Mouse (Mus musculus) heart, postnatal 36 days (tissue): Measurements from ENCODE around the gene Gm11595. TPM values are rescaled to one million over a fixed set of nuclear protein-coding genes. Genes with fewer than 3 reads are reported as not detected.
"Not testable (repeated sequence)": the region's sequence is repeated elsewhere in the genome, so short reads cannot be mapped to it uniquely, and the experiment has no call there.

ENCODE experiments used
- DNase-seq, 2 experiments: peaks; one replicate each; pipeline ENCODE4 v3.0.0; 2021 to 2022
- intact Hi-C: fragments of 180-260 bp; cut with DNase I; formaldehyde crosslinking; loops from one replicate; pipeline ENCODE4 v1.15.1; 2025
- total RNA-seq, 2 experiments: library from RNA; stranded (reverse); gene quantifications; 2 replicates each; pipeline ENCODE4 v1.2.3; 2021

The Gm11595 gene
- not detected for total RNA-seq

DNA sequence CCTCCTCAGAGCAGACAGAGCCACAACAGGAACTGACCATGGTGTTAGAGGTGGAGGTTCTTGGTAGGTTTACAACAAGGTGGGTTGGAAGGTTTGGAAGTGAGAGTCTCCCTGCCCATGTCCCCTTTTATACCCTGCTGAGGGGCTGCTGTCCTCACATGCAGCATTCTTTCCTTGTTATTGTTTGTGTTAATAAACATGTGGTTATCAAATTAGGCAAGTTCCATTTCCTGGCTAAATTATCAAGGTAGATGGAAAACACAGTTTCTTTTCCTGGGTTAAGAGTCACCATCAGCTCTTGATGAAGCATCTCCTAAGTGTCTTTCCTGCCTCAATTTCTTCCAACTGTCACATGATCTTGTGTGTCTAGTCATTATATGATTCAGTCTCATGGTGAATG lies at the start of gene Gm11595:
Gene Gm11595 (minus strand): TSS at position 101 of the 400 bp plus-strand sequence.
- DNase-seq, intact Hi-C loops: not testable (repeated sequence)

DNA sequence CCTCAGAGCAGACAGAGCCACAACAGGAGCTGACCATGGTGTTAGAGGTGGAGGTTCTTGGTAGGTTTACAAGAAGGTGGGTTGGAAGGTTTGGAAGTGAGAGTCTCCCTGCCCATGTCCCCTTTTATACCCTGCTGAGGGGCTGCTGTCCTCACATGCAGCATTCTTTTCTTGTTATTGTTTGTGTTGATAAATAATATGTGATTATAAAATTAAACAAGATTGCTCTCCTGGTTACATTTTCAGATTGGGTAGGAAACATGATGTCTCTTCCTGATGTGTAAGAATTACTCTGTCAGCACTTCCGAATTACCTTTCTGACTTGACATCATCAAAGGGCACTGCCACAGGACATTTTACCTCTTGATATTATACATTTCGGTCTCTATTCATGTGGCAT lies 42.9 kb upstream of the Gm11595 start, which contains the start of gene Gm11564:
Gene Gm11564 (minus strand): TSS at position 101 of the 400 bp plus-strand sequence.
- intact Hi-C loops, DNase-seq: not testable (repeated sequence)

DNA sequence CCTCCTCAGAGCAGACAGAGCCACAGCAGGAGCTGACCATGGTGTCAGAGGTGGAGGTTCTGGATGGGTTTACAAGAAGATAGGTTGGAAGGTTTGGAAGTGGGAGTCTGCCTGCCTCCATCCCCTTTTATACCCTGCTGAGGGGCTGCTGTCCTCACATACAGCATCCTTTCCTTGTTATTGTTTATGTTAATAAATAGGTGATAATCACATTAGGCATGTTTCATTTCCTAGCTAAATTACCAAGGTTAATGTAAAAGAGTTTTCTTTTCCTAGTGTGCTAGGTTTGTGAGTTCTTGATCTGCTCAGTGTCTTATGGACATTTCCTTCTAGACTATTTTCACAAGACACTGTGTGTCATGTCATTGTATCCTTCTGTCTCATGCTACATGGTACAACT lies 37.1 kb upstream of the Gm11595 start, which contains the start of gene Krtap4-13:
Gene Krtap4-13 (minus strand): TSS at position 101 of the 400 bp plus-strand sequence.
- DNase-seq, intact Hi-C loops: not testable (repeated sequence)

- DNase-seq, intact Hi-C loops: not testable (repeated sequence)
These were observed 31.6 kb upstream of the Gm11595 start, which contains the start of gene Gm11554 for GRCm38 (mm10) chr11:99804346-99804745. Gene Gm11554, minus strand, starts transcription at chr11:99804446.

GRCm38 (mm10) chr11:99798832-99799231 lies 26.1 kb upstream of the Gm11595 start, which contains the start of gene Gm11569:
Gene Gm11569, minus strand, starts transcription at chr11:99798932.
- DNase-seq, intact Hi-C loops: not testable (repeated sequence)

DNA sequence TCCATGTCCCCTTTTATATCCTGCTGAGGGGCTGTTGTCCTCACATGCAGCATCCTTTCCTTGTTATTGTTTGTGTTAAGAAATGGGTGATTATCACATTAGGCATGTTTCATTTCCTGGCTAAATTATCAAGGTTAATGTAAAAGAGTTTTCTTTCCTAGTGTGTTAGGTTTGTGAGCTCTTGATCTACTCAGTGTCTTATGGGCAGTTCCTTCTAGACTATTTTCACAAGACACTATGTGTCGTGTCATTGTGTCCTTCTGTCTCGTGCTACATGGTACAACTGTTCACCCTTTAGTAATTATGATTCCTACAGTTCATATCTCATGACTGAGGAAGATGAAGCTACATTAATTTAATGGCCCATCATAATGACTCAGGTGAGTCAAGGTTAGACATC lies 20.7 kb upstream of the Gm11595 start, which contains the start of gene Gm11596:
Gene Gm11596 (minus strand): TSS at position 101 of the 400 bp plus-strand sequence.
- DNase-seq, result no peak
- intact Hi-C loops, result no loop called here

DNA sequence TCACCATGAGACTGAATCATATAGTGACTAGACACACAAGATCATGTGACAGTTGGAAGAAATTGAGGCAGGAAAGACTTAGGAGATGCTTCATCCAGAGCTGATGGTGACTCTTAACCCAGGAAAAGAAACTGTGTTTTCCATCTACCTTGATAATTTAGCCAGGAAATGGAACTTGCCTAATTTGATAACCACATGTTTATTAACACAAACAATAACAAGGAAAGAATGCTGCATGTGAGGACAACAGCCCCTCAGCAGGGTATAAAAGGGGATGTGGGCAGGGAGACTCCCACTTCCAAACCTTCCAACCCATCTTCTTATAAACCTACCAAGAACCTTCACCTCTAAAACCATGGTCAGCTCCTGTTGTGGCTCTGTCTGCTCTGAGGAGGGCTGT lies 12.2 kb upstream of the Gm11595 start, which contains the start of gene Krtap4-9:
Gene Krtap4-9 (plus strand): TSS at position 301 of the 400 bp plus-strand sequence.
- intact Hi-C loops, result not testable (repeated sequence)

DNA sequence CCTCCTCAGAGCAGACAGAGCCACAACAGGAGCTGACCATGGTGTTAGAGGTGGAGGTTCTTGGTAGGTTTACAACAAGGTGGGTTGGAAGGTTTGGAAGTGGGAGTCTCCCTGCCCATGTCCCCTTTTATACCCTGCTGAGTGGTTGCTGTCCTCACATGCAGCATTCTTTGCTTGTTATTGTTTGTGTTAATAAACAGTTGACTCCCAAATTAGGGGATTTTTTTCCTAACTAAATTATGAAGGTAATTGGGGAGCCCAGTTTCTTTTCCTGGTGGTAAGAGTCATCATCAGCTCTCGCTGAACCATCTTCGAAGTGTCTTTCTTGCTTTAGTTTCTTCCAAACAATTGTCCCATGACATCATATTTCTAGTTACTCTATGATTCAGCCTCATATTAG lies 7.9 kb upstream of the Gm11595 start, which contains the start of gene Krtap4-8:
Gene Krtap4-8 (minus strand): TSS at position 101 of the 400 bp plus-strand sequence.
- no peak for DNase-seq
- intact Hi-C loops, result no loop called here

More for the DNA sequence above, 12.2 kb upstream of the Gm11595 start, which contains the start of gene Krtap4-9:
- not testable (repeated sequence) for DNase-seq

GRCm38 (mm10) chr11:99778401-99778800 lies 5.7 kb upstream of the Gm11595 start:
- no peak for DNase-seq
- intact Hi-C loops, result no loop called here

GRCm38 (mm10) chr11:99768410-99768809 lies 4.3 kb downstream of the Gm11595 start:
- intact Hi-C loops, result no loop called here
- DNase-seq, result no peak

DNA sequence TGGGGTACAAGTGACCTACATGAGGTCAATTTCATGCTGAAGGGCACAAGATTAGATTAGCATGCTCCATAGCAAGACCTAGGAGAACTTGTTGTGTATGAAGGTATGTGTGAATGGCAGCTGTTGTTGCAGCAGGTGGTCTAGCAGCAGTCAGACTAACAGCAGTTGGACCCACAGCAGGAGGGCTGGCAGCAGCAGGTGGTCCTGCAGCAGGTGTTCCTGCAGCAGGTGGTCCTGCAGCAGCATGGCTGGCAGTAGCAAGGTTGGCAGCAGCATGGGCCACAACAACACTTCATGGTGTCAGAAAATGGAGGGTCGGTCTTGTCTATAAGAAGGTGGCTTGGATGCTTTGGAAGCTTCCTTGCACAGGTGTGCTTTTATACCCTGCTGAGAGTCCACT lies 13.8 kb downstream of the Gm11595 start:
- intact Hi-C loops, result no loop called here
- DNase-seq, result no peak

DNA sequence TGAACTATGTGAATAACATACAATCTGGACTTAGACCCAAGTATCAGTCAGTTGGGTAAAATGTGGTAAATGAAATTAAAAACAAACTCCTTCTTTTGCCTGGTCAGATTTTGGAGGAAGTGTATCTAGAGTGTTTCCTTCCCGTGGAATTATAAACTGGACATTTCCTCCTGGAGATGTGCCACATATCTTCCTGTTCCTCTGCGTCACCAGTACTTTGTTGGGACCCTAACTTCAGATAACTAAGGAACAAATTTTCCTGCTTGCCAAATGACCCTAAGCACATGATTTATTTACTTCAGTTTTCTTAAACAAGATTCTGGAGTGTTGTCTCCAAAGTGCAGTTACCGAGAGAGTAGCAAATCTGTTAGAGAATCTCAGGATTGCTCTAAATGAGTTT lies 28.7 kb downstream of the Gm11595 start:
- no peak for DNase-seq

GRCm38 (mm10) chr11:99734190-99734589 lies 38.5 kb downstream of the Gm11595 start, which contains the start of gene Gm14180:
Gene Gm14180, minus strand, starts transcription at chr11:99734290.
- no peak for DNase-seq
- intact Hi-C loops, result no loop called here

More for the DNA sequence above, 28.7 kb downstream of the Gm11595 start:
- intact Hi-C loops, result no loop called here

DNA sequence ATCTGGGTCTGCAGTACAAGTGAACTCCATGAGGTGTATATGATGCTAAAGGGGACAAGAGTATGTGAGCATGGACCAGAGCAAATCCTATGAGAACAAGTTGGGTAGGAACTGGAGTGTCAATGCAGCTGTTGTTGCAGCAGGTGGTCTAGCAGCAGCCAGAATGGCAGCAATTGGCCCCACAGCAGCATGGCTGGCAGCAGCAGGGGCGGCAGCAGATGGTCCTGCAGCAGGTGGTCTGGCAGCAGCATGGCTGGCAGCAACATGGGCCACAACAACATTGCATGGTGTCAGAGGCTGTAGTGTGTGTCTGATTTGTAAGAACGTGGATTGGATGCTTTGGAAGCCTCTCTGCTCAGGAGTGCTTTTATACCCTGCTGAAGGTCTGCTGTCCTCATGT lies 48.7 kb downstream of the Gm11595 start:
- intact Hi-C loops, result loop anchor here (1.0 kb wide), 1 partner anchor 38 kb away; no protein-coding TSS in a partner anchor
- no peak for DNase-seq

Other genes starting within 250 kb of the Gm11595 start
- not detected for gene Krt40, start 229.8 kb downstream of the Gm11595 start, total RNA-seq
- gene Krtap3-3, start 222.0 kb downstream of the Gm11595 start, total RNA-seq, result not detected
- gene Krtap3-2, start 216.1 kb downstream of the Gm11595 start, total RNA-seq, result not detected
- not detected for gene Gm11939, start 213.4 kb downstream of the Gm11595 start, total RNA-seq
- gene Krtap3-1, start 206.3 kb downstream of the Gm11595 start, total RNA-seq, result not detected
- gene Krtap1-5, start 191.9 kb downstream of the Gm11595 start, total RNA-seq, result not detected
- gene Krtap1-4, start 189.3 kb downstream of the Gm11595 start, total RNA-seq, result not detected
- not detected for gene Krtap1-3, start 181.6 kb downstream of the Gm11595 start, total RNA-seq
- gene Krtap9-3, start 174.8 kb downstream of the Gm11595 start, total RNA-seq, result not detected
- not detected for gene Gm11938, start 169.6 kb downstream of the Gm11595 start, total RNA-seq
- not detected for gene Gm11937, start 162.7 kb downstream of the Gm11595 start, total RNA-seq
- not detected for gene Krtap2-4, start 158.1 kb downstream of the Gm11595 start, total RNA-seq
- gene Gm11562, start 152.5 kb downstream of the Gm11595 start, total RNA-seq, result not detected
- not detected for gene Krtap4-1, start 144.7 kb downstream of the Gm11595 start, total RNA-seq
- gene Krtap4-2, start 137.8 kb downstream of the Gm11595 start, total RNA-seq, result not detected
- gene Krtap4-7, start 128.8 kb downstream of the Gm11595 start, total RNA-seq, result not detected
- gene Gm11555, start 122.7 kb downstream of the Gm11595 start, total RNA-seq, result not detected
- not detected for gene Gm11563, start 114.0 kb downstream of the Gm11595 start, total RNA-seq
- not detected for gene Krtap4-6, start 107.0 kb downstream of the Gm11595 start, total RNA-seq
- gene Gm14190, start 82.2 kb downstream of the Gm11595 start, total RNA-seq, result not detected
- not detected for gene Gm14180, start 38.6 kb downstream of the Gm11595 start, total RNA-seq
- not detected for gene Krtap4-8, start 7.8 kb upstream of the Gm11595 start, total RNA-seq
- not detected for gene Krtap4-9, start 12.3 kb upstream of the Gm11595 start, total RNA-seq
- gene Gm11596, start 20.6 kb upstream of the Gm11595 start, total RNA-seq, result not detected
- not detected for gene Gm11569, start 26.0 kb upstream of the Gm11595 start, total RNA-seq
- not detected for gene Gm11554, start 31.5 kb upstream of the Gm11595 start, total RNA-seq
- gene Krtap4-13, start 37.0 kb upstream of the Gm11595 start, total RNA-seq, result not detected
- not detected for gene Gm11564, start 42.8 kb upstream of the Gm11595 start, total RNA-seq
- gene 2300003K06Rik, start 65.2 kb upstream of the Gm11595 start, total RNA-seq, result not detected
- gene Krtap4-16, start 78.7 kb upstream of the Gm11595 start, total RNA-seq, result not detected
- gene Gm11568, start 85.0 kb upstream of the Gm11595 start, total RNA-seq, result not detected
- not detected for gene Gm11559, start 91.6 kb upstream of the Gm11595 start, total RNA-seq
- not detected for gene Krtap9-1, start 100.5 kb upstream of the Gm11595 start, total RNA-seq
- not detected for gene Gm11567, start 106.3 kb upstream of the Gm11595 start, total RNA-seq
- gene Krtap31-1, start 135.0 kb upstream of the Gm11595 start, total RNA-seq, result not detected
- gene Gm11565, start 141.8 kb upstream of the Gm11595 start, total RNA-seq, result not detected
- not detected for gene Krtap31-2, start 163.4 kb upstream of the Gm11595 start, total RNA-seq
- gene Krtap9-5, start 175.6 kb upstream of the Gm11595 start, total RNA-seq, result not detected
- not detected for gene Krtap29-1, start 206.1 kb upstream of the Gm11595 start, total RNA-seq
- not detected for gene Krtap16-1, start 213.7 kb upstream of the Gm11595 start, total RNA-seq
- not detected for gene Krtap17-1, start 221.1 kb upstream of the Gm11595 start, total RNA-seq
- gene Krt33a, start 243.3 kb upstream of the Gm11595 start, total RNA-seq, result not detected